Mouse (Mus musculus): Measurements from ENCODE around the gene Vmn2r94.

Vmn2r94 gene

GRCm38 (mm10) chr17:18277656-18278055, at the start of gene Vmn2r94:
Gene Vmn2r94 (minus strand): TSS chr17:18277756.
- no peak for DNase-seq

- no peak for DNase-seq
These were observed 45.5 kb upstream of the Vmn2r94 start for GRCm38 (mm10) chr17:18323031-18323430.

- no peak for DNase-seq
These were observed 20.2 kb upstream of the Vmn2r94 start, which contains the start of gene Vmn2r93 for GRCm38 (mm10) chr17:18297799-18298198. Gene Vmn2r93 (plus strand): TSS chr17:18298099.

GRCm38 (mm10) chr17:18236931-18237330, 40.6 kb downstream of the Vmn2r94 start:
- no peak for DNase-seq

- DNase-seq, result no peak
These were observed 45.6 kb downstream of the Vmn2r94 start for GRCm38 (mm10) chr17:18231996-18232395.

- no peak for DNase-seq
These were observed 56.3 kb downstream of the Vmn2r94 start for GRCm38 (mm10) chr17:18221300-18221699.

Data from kidney, postnatal 25 days (tissue).